Mouse (Mus musculus): Measurements from ENCODE around the gene Ms4a2. TPM values are rescaled to one million over a fixed set of nuclear protein-coding genes. Genes with fewer than 3 reads are reported as not detected.

Gene Ms4a2
- polyA plus RNA-seq, 1 experiment, result 0.35 TPM

DNA sequence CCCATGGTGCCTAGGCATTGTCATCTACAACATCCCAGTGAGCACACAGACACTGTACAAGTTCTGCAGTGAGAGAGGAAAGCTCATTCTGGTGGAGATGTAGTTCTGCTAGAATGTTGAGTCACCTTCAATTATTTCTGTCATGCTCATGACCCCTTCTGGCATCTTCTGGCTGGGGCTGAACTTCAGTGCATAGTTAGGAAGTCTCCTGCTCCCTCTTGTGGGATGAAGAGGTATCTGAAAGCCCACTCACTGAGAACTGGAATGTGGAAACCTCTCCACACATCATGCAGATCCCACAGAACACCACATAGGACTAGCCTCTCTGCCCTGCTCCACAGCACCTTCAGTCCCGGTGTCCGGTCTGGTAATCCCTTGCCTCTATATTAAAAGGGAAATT lies 21.5 kb downstream of the Ms4a2 start:
- Histone ChIP-seq H3K4me1 (peaks cover 14% of the 10 kb centered on the region), H3K4me3 (replicated peaks) (no peak overlapping the region)

DNA sequence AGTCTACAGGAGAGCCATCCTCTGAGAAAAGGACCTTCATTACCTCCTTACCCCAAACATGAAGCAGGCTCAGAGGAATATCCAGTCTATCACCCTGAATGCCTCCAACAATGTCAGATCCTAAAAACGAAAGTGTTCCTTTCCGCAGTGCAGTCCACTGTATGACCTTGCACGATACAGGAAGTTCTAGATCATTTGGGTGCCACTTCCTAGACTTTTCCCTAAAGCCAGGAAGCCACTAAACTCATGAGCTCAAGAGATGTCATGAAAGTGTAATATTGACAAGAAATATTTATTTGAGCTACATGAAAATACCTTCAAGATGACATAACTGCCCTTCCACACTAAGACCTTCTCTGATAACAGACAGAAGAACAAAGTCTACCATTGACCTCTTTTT lies 22.2 kb downstream of the Ms4a2 start:
- H3K4me3 ChIP-seq (replicated peaks), result no peak overlapping the region
- TF ChIP-seq GATA1 (IDR thresholded peaks at IDR 0.05; ENCODE audit: borderline replicate concordance, low read length) (no peak), FLI1 (IDR thresholded peaks at IDR 0.05; ENCODE audit: low read length) (no peak)
- H3K36me3 ChIP-seq (replicated peaks; ENCODE audit: low read length), result no peaks in the 10 kb centered on the region
- H3K9me3 ChIP-seq, result no peaks in the 10 kb centered on the region
- H3K27me3 ChIP-seq (replicated peaks), result no peaks in the 10 kb centered on the region
- peaks cover 14% of the 10 kb centered on the region for H3K4me1 ChIP-seq

More for the DNA sequence above, 21.5 kb downstream of the Ms4a2 start:
- H3K27me3 ChIP-seq (replicated peaks), result peaks cover 4% of the 10 kb centered on the region
- TF ChIP-seq FLI1 (IDR thresholded peaks at IDR 0.05; ENCODE audit: low read length) (no peak), GATA1 (IDR thresholded peaks at IDR 0.05; ENCODE audit: borderline replicate concordance, low read length) (no peak)
- no peaks in the 10 kb centered on the region for H3K36me3 ChIP-seq (replicated peaks; ENCODE audit: low read length)
- no peaks in the 10 kb centered on the region for H3K9me3 ChIP-seq

DNA sequence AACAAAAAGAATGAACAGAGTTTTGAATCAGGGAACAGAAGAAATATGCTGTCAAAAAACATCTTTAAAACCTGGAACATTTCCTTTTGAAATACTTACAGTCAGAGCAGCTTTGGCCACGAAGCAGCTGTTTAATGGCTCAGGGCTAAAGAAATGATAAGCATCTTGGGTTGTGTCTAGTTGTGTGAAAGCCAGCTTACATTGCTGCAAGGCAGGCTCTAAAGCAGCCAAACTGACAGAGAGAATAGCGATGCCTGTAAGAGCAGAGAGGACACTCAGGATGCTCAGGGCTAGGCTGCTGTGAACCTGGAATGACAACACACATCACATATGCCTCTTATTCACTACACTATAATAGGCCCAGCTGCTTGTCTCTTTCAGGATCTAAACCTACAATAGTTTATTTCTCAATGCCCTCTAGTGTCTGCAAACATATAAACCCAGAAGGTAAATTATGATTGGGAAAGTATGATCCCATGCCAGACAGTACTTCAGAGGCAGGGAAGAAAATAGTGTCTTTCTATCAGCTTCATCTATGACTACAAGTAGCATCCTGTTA lies 33.5 kb downstream of the Ms4a2 start:
- no peaks in the 10 kb centered on the region for H3K36me3 ChIP-seq (replicated peaks; ENCODE audit: low read length)
- no peaks in the 10 kb centered on the region for H3K27me3 ChIP-seq (replicated peaks)
- no peak overlapping the region for H3K4me3 ChIP-seq (replicated peaks)
- no peaks in the 10 kb centered on the region for H3K9me3 ChIP-seq
- no peak for TF ChIP-seq FLI1 (IDR thresholded peaks at IDR 0.05; ENCODE audit: low read length)
- TF ChIP-seq GATA1 (IDR thresholded peaks at IDR 0.05; ENCODE audit: borderline replicate concordance, low read length), result no peak
- no peaks in the 10 kb centered on the region for H3K4me1 ChIP-seq

DNA sequence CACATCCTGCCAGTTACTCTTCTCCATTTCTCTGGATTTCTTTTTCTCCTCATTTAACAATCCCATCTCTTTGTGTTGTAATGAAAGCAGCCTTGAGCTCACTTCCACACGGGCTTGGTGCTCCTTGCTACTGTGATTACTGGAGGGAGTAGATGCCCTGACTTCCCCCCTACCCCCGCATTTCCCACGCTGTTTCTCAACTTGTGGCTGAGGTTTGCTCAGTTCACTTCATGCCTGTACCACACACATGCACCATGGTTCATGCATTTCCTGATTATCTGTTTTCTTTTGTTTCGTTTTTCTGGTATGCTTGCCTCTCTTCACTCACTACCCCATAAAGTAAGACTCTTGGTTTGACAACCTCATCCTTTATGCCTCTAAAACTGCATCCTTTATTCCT lies 34.3 kb downstream of the Ms4a2 start:
- TF ChIP-seq GATA1 (IDR thresholded peaks at IDR 0.05; ENCODE audit: borderline replicate concordance, low read length) (no peak), FLI1 (IDR thresholded peaks at IDR 0.05; ENCODE audit: low read length) (no peak)
- Histone ChIP-seq H3K4me1 (no peaks in the 10 kb centered on the region), H3K27me3 (replicated peaks) (no peaks in the 10 kb centered on the region), H3K9me3 (no peaks in the 10 kb centered on the region), H3K4me3 (replicated peaks) (no peak overlapping the region), H3K36me3 (replicated peaks; ENCODE audit: low read length) (no peaks in the 10 kb centered on the region)

DNA sequence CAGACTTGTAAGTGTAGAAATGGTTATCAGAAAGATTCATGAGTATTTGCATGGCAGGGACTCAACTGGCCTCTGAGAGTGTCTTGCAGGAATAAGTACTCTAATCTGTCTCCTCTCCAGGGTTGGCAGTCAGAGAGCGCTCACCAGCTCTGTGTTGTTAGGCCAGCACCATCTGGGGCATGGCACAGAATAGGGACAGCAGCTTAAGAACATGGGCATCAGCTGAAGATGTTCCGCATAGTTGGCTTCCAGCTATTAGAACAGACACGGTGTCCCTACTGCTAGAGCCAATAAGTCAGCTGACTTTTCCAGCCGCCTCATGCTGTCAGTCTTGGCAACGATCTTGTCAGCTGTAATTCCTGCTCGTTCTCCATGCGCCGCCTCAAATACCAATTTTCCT lies 48.6 kb downstream of the Ms4a2 start:
- Histone ChIP-seq H3K9me3 (no peaks in the 10 kb centered on the region), H3K4me3 (replicated peaks) (no peak overlapping the region), H3K27me3 (replicated peaks) (no peaks in the 10 kb centered on the region), H3K4me1 (no peaks in the 10 kb centered on the region), H3K36me3 (replicated peaks; ENCODE audit: low read length) (no peaks in the 10 kb centered on the region)
- TF ChIP-seq FLI1 (IDR thresholded peaks at IDR 0.05; ENCODE audit: low read length), result no peak
- no peak for TF ChIP-seq GATA1 (IDR thresholded peaks at IDR 0.05; ENCODE audit: borderline replicate concordance, low read length)

Other genes with a start within 250 kb of the Ms4a2 start
- 1.2 TPM in 1 of 2 replicates, not detected in the other for gene Ms4a4a, start 248.2 kb downstream of the Ms4a2 start, polyA plus RNA-seq (2012; ENCODE audit: insufficient read depth, low replicate concordance)
- 1.8 TPM in 1 of 2 replicates, not detected in the other for gene Ms4a4c, start 218.9 kb downstream of the Ms4a2 start, polyA plus RNA-seq (2012; ENCODE audit: insufficient read depth, low replicate concordance)
- gene Ms4a4b, start 180.2 kb downstream of the Ms4a2 start, polyA plus RNA-seq (2012; ENCODE audit: insufficient read depth, low replicate concordance), result 0.38 TPM in 1 of 2 replicates, not detected in the other
- 4.0 TPM in 1 of 2 replicates, not detected in the other for gene Ms4a6c, start 154.4 kb downstream of the Ms4a2 start, polyA plus RNA-seq (2012; ENCODE audit: insufficient read depth, low replicate concordance)
- 0.17 TPM in 1 of 2 replicates, not detected in the other for gene Gm8369, start 137.8 kb downstream of the Ms4a2 start, polyA plus RNA-seq (2012; ENCODE audit: insufficient read depth, low replicate concordance)
- gene Ms4a6b, start 107.2 kb downstream of the Ms4a2 start, polyA plus RNA-seq (2012; ENCODE audit: insufficient read depth, low replicate concordance), result 0.72 TPM in 1 of 2 replicates, not detected in the other
- not detected in 2 replicates for gene Ms4a4d, start 86.9 kb downstream of the Ms4a2 start, polyA plus RNA-seq (2012; ENCODE audit: insufficient read depth, low replicate concordance)
- 2.4 TPM in 1 of 2 replicates, not detected in the other for gene Ms4a6d, start 18.9 kb downstream of the Ms4a2 start, polyA plus RNA-seq (2012; ENCODE audit: insufficient read depth, low replicate concordance)
- 0.74 and 1.9 TPM in 2 replicates for gene Ms4a3, start 17.1 kb upstream of the Ms4a2 start, polyA plus RNA-seq (2012; ENCODE audit: insufficient read depth, low replicate concordance)
- not detected in 2 replicates for gene Oosp2, start 36.8 kb upstream of the Ms4a2 start, polyA plus RNA-seq (2012; ENCODE audit: insufficient read depth, low replicate concordance)
- not detected in 2 replicates for gene Oosp1, start 67.4 kb upstream of the Ms4a2 start, polyA plus RNA-seq (2012; ENCODE audit: insufficient read depth, low replicate concordance)
- gene Oosp3, start 73.3 kb upstream of the Ms4a2 start, polyA plus RNA-seq (2012; ENCODE audit: insufficient read depth, low replicate concordance), result not detected in 2 replicates
- gene Gif, start 123.8 kb upstream of the Ms4a2 start, polyA plus RNA-seq (2012; ENCODE audit: insufficient read depth, low replicate concordance), result not detected in 2 replicates
- 10.5 TPM in 1 of 2 replicates, not detected in the other for gene Mrpl16, start 146.7 kb upstream of the Ms4a2 start, polyA plus RNA-seq (2012; ENCODE audit: insufficient read depth, low replicate concordance)
- gene Stx3, start 195.7 kb upstream of the Ms4a2 start, polyA plus RNA-seq (2012; ENCODE audit: insufficient read depth, low replicate concordance), result 2.6 TPM in 1 of 2 replicates, not detected in the other
- gene Olfr1417, start 215.5 kb upstream of the Ms4a2 start, polyA plus RNA-seq (2012; ENCODE audit: insufficient read depth, low replicate concordance), result not detected in 2 replicates
- not detected in 2 replicates for gene Olfr1418, start 237.3 kb upstream of the Ms4a2 start, polyA plus RNA-seq (2012; ENCODE audit: insufficient read depth, low replicate concordance)